16 mouse cellular contexts compared by ENCODE assay signal in the genomic region with DNA sequence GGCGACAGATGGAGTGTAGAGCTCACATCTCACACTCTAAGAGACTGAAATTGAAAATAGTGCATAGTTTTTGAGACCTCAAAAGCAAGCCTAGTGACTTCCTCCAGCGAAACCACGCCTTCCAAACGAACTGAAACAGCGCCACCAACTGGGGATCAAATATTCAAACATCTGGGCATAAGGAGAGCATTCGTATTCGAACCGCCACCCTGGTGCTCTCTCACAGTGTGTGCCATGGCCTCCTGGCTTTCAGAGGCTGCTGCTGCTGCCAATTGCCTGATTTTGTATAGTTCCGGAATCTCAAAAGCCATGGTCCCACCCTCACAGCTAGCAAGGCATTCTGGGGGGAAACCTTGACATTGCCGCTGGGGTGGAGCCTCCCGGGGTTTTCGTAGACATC. TPM values are rescaled to one million over a fixed set of nuclear protein-coding genes. Genes with fewer than 3 reads are reported as not detected.
DNase-seq lines count a peak whose midpoint lies in the region; ATAC-seq lines count a peak whose summit lies in the region.
"Had no signal": no experiment of that assay in that cellular context is flagged by ENCODE, and none has a peak within 500 bp of the region (broad histone marks: within the 10 kb centered on the region; RNA-seq: fewer than 3 reads in every experiment).

No protein-coding gene starts in this region.

- peak; percentile 50 for DNase-seq in heart, embryonic 10.5 days (ENCODE audit: low spot score)
- peak; percentile 11 for DNase-seq in thymus, postnatal 4 days
- DNase-seq in thymus, postnatal 25 days = no peak
- DNase-seq in c-Kit-positive CD71-positive TER-119-negative erythroid progenitor cells, embryonic 14.5 days (ENCODE audit: low read depth) = peak; percentile 5
- no peak for DNase-seq in retina, embryonic 14.5 days (ENCODE audit: low spot score)
- no peak for DNase-seq in urinary bladder, postnatal 14 days (ENCODE audit: low spot score)
- DNase-seq: cerebellum, adult 11 months; lung, adult 2 months had no signal

- WGBS in heart, embryonic 10.5 days = 72% methylated on average over 12 of the region's 12 CpGs
- 71% methylated on average over 12 of the region's 12 CpGs for WGBS in heart, embryonic 12.5 days
- WGBS in midbrain, embryonic 13.5 days = 78% methylated on average over 12 of the region's 12 CpGs

- no peak overlapping the region for H3K4me3 ChIP-seq in heart, embryonic 10.5 days
- H3K4me3 ChIP-seq in heart, embryonic 12.5 days = no peak overlapping the region
- no peak overlapping the region for H3K4me3 ChIP-seq in midbrain, embryonic 13.5 days (replicated peaks)
- H3K4me3 ChIP-seq: erythroblast, embryonic 14.5 days; heart, embryonic 15.5 days; hindbrain, embryonic 13.5 days; midbrain, embryonic 12.5 days had no signal

- H3K4me1 ChIP-seq in heart, embryonic 10.5 days = no peaks in the 10 kb centered on the region
- no peaks in the 10 kb centered on the region for H3K4me1 ChIP-seq in heart, embryonic 12.5 days (replicated peaks)
- no peaks in the 10 kb centered on the region for H3K4me1 ChIP-seq in midbrain, embryonic 13.5 days (replicated peaks)
- H3K4me1 ChIP-seq: heart, embryonic 15.5 days; hindbrain, embryonic 13.5 days; midbrain, embryonic 12.5 days had no signal

- no peaks in the 10 kb centered on the region for H3K36me3 ChIP-seq in heart, embryonic 10.5 days
- no peaks in the 10 kb centered on the region for H3K36me3 ChIP-seq in heart, embryonic 12.5 days
- H3K36me3 ChIP-seq in midbrain, embryonic 13.5 days = no peaks in the 10 kb centered on the region
- H3K36me3 ChIP-seq: G1E; heart, embryonic 15.5 days; hindbrain, embryonic 13.5 days; midbrain, embryonic 12.5 days had no signal

- no peaks in the 10 kb centered on the region for H3K27me3 ChIP-seq in heart, embryonic 10.5 days (ENCODE audit: insufficient read depth, poor library complexity, severe bottlenecking)
- no peaks in the 10 kb centered on the region for H3K27me3 ChIP-seq in heart, embryonic 12.5 days (replicated peaks)
- H3K27me3 ChIP-seq in midbrain, embryonic 13.5 days = no peaks in the 10 kb centered on the region
- H3K27me3 ChIP-seq: heart, embryonic 15.5 days; hindbrain, embryonic 13.5 days; midbrain, embryonic 12.5 days had no signal

- H3K9me3 ChIP-seq in heart, embryonic 10.5 days = peaks cover 6% of the 10 kb centered on the region; the same call in 1 of the 2 replicates
- H3K9me3 ChIP-seq in heart, embryonic 12.5 days (replicated peaks) = peaks cover 19% of the 10 kb centered on the region
- no peaks in the 10 kb centered on the region for H3K9me3 ChIP-seq in midbrain, embryonic 13.5 days
- H3K9me3 ChIP-seq: heart, embryonic 15.5 days; midbrain, embryonic 12.5 days had no signal

- H3K4me2 ChIP-seq in heart, embryonic 12.5 days = no peak overlapping the region
- H3K4me2 ChIP-seq in midbrain, embryonic 13.5 days (replicated peaks) = no peak overlapping the region
- H3K4me2 ChIP-seq: heart, embryonic 15.5 days; hindbrain, embryonic 13.5 days; midbrain, embryonic 12.5 days had no signal

- no peak overlapping the region for H3K27ac ChIP-seq in heart, embryonic 10.5 days
- no peak overlapping the region for H3K27ac ChIP-seq in heart, embryonic 12.5 days (ENCODE audit: poor library complexity, severe bottlenecking)
- no peak overlapping the region for H3K27ac ChIP-seq in midbrain, embryonic 13.5 days
- H3K27ac ChIP-seq: heart, embryonic 15.5 days; hindbrain, embryonic 13.5 days; midbrain, embryonic 12.5 days had no signal

- H3K9ac ChIP-seq in heart, embryonic 12.5 days = no peak overlapping the region
- no peak overlapping the region for H3K9ac ChIP-seq in midbrain, embryonic 13.5 days (replicated peaks)
- H3K9ac ChIP-seq: heart, embryonic 15.5 days; hindbrain, embryonic 13.5 days; midbrain, embryonic 12.5 days had no signal

- ATAC-seq in heart, embryonic 12.5 days (ENCODE audit: insufficient number of reproducible peaks, low FRiP score) = no peak
- no peak for ATAC-seq in midbrain, embryonic 13.5 days

RNA-seq across cellular contexts. Expression of gene Ces2h, which starts 10.5 kb away (rescaled TPM):
- not detected in 2 replicates for polyA plus RNA-seq in heart, embryonic 10.5 days (2016; fragmentation: Nextera tagmentation; extraction: Ambion mirVana)
- polyA plus RNA-seq in heart, embryonic 12.5 days (2016; fragmentation: Nextera tagmentation; extraction: Ambion mirVana) = not detected in 2 replicates
- polyA plus RNA-seq in midbrain, embryonic 13.5 days (2015; fragmentation: Nextera tagmentation; extraction: Ambion mirVana) = not detected in 2 replicates
- polyA plus RNA-seq: erythroblast, embryonic 14.5 days; G1E; heart, embryonic 15.5 days; hindbrain, embryonic 13.5 days; lung, adult 2 months; midbrain, embryonic 12.5 days; neural tube, embryonic 11.5 days had no signal

RNA-seq across cellular contexts. Expression of gene Ces3a, which starts 37.3 kb away (rescaled TPM):
- not detected in 2 replicates for polyA plus RNA-seq in heart, embryonic 10.5 days (2016; fragmentation: Nextera tagmentation; extraction: Ambion mirVana)
- not detected in 2 replicates for polyA plus RNA-seq in heart, embryonic 12.5 days (2016; fragmentation: Nextera tagmentation; extraction: Ambion mirVana)
- polyA plus RNA-seq in midbrain, embryonic 13.5 days (2015; fragmentation: Nextera tagmentation; extraction: Ambion mirVana) = not detected in 2 replicates
- polyA plus RNA-seq: erythroblast, embryonic 14.5 days; G1E; heart, embryonic 15.5 days; hindbrain, embryonic 13.5 days; midbrain, embryonic 12.5 days; neural tube, embryonic 11.5 days had no signal

RNA-seq across cellular contexts. Expression of gene Ces2g, which starts 49.6 kb away (rescaled TPM):
- 0.21 and 0.25 TPM in 2 replicates for polyA plus RNA-seq in heart, embryonic 10.5 days (2016; fragmentation: Nextera tagmentation; extraction: Ambion mirVana)
- 1.0 and 1.4 TPM in 2 replicates for polyA plus RNA-seq in heart, embryonic 12.5 days (2016; fragmentation: Nextera tagmentation; extraction: Ambion mirVana)
- not detected in 2 replicates for polyA plus RNA-seq in midbrain, embryonic 13.5 days (2015; fragmentation: Nextera tagmentation; extraction: Ambion mirVana)
- polyA plus RNA-seq: hindbrain, embryonic 13.5 days; midbrain, embryonic 12.5 days; neural tube, embryonic 11.5 days had no signal

Comparison
In these comparisons a context has a peak if more than half of its experiments do, and no peak if none do; other contexts are left out.
1. DNase-seq: peak in heart, embryonic 10.5 days (single experiment), thymus, postnatal 4 days (single experiment) and c-Kit-positive CD71-positive TER-119-negative erythroid progenitor cells, embryonic 14.5 days (single experiment); none in thymus, postnatal 25 days (single experiment), retina, embryonic 14.5 days (single experiment) and urinary bladder, postnatal 14 days (single experiment).